ENCODE assay signal across 8 mouse cellular contexts in genomic region chr7:99500201-99500600, GRCm38 (mm10). TPM values are rescaled to one million over a fixed set of nuclear protein-coding genes. Genes with fewer than 3 reads are reported as not detected.
A peak's percentile ranks its signal among the peaks of the same experiment; 100 is the strongest.
DNase-seq lines count a peak whose midpoint lies in the region; ATAC-seq and TF ChIP-seq lines count a peak whose summit lies in the region.

No protein-coding gene starts in this region.

- no peak overlapping the region for H3K27ac ChIP-seq in gastrocnemius, adult 2 months
- H3K27ac ChIP-seq in hindbrain, embryonic 16.5 days (ENCODE audit: low read depth, low read length): no peak overlapping the region

- no peak overlapping the region for H3K9ac ChIP-seq in hindbrain, embryonic 16.5 days (ENCODE audit: low read depth, low read length)

- H3K4me3 ChIP-seq in gastrocnemius, adult 2 months: no peak overlapping the region
- H3K4me3 ChIP-seq in hindbrain, embryonic 16.5 days (ENCODE audit: low read length): no peak overlapping the region

- TF ChIP-seq CTCF in gastrocnemius, adult 2 months (IDR thresholded peaks at IDR 0.05): no peak; the same call in 1 of the 2 replicates

- H3K27me3 ChIP-seq in hindbrain, embryonic 16.5 days (replicated peaks; ENCODE audit: control insufficient read depth, insufficient read depth, low read length): no peaks in the 10 kb centered on the region

- peak; percentile 95 for ATAC-seq in hindbrain, embryonic 16.5 days

- no peak overlapping the region for H3K4me2 ChIP-seq in hindbrain, embryonic 16.5 days (ENCODE audit: low read length)

- intact Hi-C loops in gastrocnemius, adult 2 months (cut with DNase I): loop anchor here (1.0 to 5.0 kb wide), 3 partner anchors 56 to 297 kb away; no protein-coding TSS in a partner anchor

- no peaks in the 10 kb centered on the region for H3K4me1 ChIP-seq in hindbrain, embryonic 16.5 days (ENCODE audit: control insufficient read depth, insufficient read depth, low read depth, low read length)

- WGBS in hindbrain, embryonic 16.5 days: 4% methylated on average over 8 of the region's 8 CpGs

- no peaks in the 10 kb centered on the region for H3K36me3 ChIP-seq in hindbrain, embryonic 16.5 days (ENCODE audit: control insufficient read depth, insufficient read depth, low read length)

- DNase-seq in WW6 (ENCODE audit: low read depth, low spot score): peak; percentile 61
- DNase-seq in cerebellum, postnatal 36 days: peak; percentile 81 to 83
- DNase-seq in gastrocnemius, adult 2 months: peak; percentile 84
- DNase-seq in left cerebral cortex, adult 11 months (ENCODE audit: low spot score): peak; percentile 69
- peak; percentile 83 for DNase-seq in lung, postnatal 25 days (ENCODE audit: low spot score)
- peak; percentile 86 for DNase-seq in right cerebral cortex, adult 18-20 months
- DNase-seq in urinary bladder, adult 18-20 months (ENCODE audit: low spot score in 2 of 2): peak; percentile 56 to 57

- H3K9me3 ChIP-seq in hindbrain, embryonic 16.5 days (ENCODE audit: control insufficient read depth, low read length): no peaks in the 10 kb centered on the region

RNA-seq across cellular contexts. Expression of gene Rps3, which starts 16.7 kb away (rescaled TPM):
- 100 to 1,000 TPM; 242 to 287 TPM for total RNA-seq in gastrocnemius, adult 2 months (2021)
- 398 and 428 TPM in 2 replicates for polyA plus RNA-seq in hindbrain, embryonic 16.5 days (2015; fragmentation: Nextera tagmentation; extraction: Ambion mirVana)

RNA-seq across cellular contexts. Expression of gene Klhl35, which starts 34.4 kb away (rescaled TPM):
- total RNA-seq in gastrocnemius, adult 2 months (2021): not detected
- polyA plus RNA-seq in hindbrain, embryonic 16.5 days (2015; fragmentation: Nextera tagmentation; extraction: Ambion mirVana): 0.54 and 1.6 TPM in 2 replicates

RNA-seq across cellular contexts. Expression of gene Arrb1, which starts 35.1 kb away (rescaled TPM):
- 10 to 100 TPM in 1 of 2 experiments, 1 to 10 TPM in 1; 6.9 to 10.8 TPM for total RNA-seq in gastrocnemius, adult 2 months (2021)
- 17.4 and 19.8 TPM in 2 replicates for polyA plus RNA-seq in hindbrain, embryonic 16.5 days (2015; fragmentation: Nextera tagmentation; extraction: Ambion mirVana)
